Mouse (Mus musculus) c-Kit-positive CD71-positive TER-119-negative erythroid progenitor cells, embryonic 14.5 days (primary cell): Measurements from ENCODE around the gene Gm21812.
"Not testable (repeated sequence)": the region's sequence is repeated elsewhere in the genome, so short reads cannot be mapped to it uniquely, and the experiment has no call there.

Experiments
- DNase-seq: peaks from one replicate; pipeline ENCODE4 v3.0.0-alpha.2; 2013; ENCODE audit warnings: low read depth

Gene Gm21812

GRCm38 (mm10) chrY:9347084-9347483 is at the start of gene Gm21812:
TSS of gene Gm21812 (minus strand) at chrY:9347184.
- DNase-seq: not testable (repeated sequence)
